Mouse (Mus musculus) brain, embryonic 14.5 days (tissue): ENCODE data around the gene Cytl1.

ENCODE experiments used
- CTCF ChIP-seq: fragments of 200-500 bp; IDR thresholded peaks from 2 replicates; pipeline ENCODE4 v1.5.1; 2012; ENCODE audit warnings: inconsistent platforms, mild to moderate bottlenecking, moderate library complexity, borderline replicate concordance; ENCODE audit not compliant: insufficient read depth, insufficient read length; ENCODE audit errors: extremely low read depth
- POLR2A ChIP-seq: fragments of 200-500 bp; IDR thresholded peaks from 2 replicates; pipeline ENCODE4 v1.6.1; 2012; ENCODE audit warnings: mild to moderate bottlenecking, inconsistent platforms, borderline replicate concordance; ENCODE audit not compliant: poor library complexity, insufficient read depth, insufficient read length, severe bottlenecking; ENCODE audit errors: extremely low read depth

DNA sequence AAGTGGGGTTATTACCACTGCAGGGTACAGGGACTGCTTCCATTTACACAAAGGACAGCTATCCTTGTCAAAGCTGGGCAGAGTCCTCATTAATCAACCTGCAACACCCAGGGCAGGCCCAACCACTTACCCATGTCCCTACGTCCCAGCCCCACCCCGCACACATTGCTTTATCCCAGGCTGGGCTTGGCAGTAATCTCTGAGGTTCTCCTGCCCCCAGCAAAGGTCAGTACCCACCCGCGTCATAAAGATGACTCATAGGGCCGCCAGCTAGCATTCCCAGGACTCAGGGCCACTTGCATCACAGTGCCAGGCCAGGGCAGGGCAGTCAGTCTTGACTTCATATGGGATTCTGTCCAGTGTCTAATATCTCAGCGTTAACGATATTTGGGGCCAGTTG, 18.0 kb downstream of the Cytl1 start:
- TF ChIP-seq POLR2A (no peak), CTCF (no peak)
